Mouse (Mus musculus): ENCODE measurements around the gene Rpl3l. TPM values are rescaled to one million over a fixed set of nuclear protein-coding genes. Genes with fewer than 3 reads are reported as not detected.
A peak's percentile ranks its signal among the peaks of the same experiment; 100 is the strongest.
"Not testable (repeated sequence)": the region's sequence is repeated elsewhere in the genome, so short reads cannot be mapped to it uniquely, and the experiment has no call there.

Gene Rpl3l
- total RNA-seq (2022), result under 1 TPM; 0.36 to 0.94 (median 0.43) TPM

DNA sequence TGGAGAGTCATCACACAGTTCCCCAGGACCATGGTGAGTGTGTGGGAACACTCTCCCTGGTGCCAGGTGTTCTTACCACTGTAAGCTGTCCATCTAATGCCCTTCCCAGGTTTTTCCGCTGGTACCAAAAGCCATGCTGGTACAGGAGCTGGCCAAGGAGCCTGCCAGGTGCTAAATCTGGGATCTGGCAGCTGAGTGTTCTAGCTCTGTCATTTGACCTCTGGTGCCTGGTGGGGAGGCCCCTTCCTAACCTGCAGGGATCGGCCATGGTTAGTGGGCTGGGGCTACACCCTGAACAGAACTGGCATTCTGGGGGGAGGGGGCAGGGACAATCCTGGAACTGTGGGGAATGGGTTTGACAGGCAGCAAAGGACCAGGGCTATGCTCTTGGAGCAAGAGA, at the start of gene Rpl3l:
Gene Rpl3l (plus strand): TSS at position 203 of the 400 bp plus-strand sequence.
- no peak for DNase-seq (ENCODE audit: low spot score in 2 of 2)

DNA sequence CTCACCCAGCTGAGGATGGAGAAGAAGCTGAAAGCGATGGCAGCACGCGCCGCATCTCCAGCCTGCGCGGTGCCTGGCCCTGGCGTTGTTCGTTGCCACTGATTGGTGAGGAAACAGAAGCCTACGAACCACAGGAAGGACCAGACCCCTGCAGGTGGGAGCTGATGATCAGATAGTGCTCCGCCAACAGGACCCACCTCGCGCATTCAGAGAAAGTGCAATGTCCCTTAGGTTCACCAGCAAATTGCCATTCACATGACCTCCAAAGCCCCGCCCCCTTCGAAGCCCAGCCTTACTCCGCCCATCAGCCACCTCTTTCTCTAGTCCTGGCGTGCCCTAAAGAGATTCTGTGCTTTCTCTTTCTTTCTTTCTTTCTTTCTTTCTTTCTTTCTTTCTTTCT, 41.1 kb upstream of the Rpl3l start:
- DNase-seq (ENCODE audit: low spot score in 2 of 2), result no peak

DNA sequence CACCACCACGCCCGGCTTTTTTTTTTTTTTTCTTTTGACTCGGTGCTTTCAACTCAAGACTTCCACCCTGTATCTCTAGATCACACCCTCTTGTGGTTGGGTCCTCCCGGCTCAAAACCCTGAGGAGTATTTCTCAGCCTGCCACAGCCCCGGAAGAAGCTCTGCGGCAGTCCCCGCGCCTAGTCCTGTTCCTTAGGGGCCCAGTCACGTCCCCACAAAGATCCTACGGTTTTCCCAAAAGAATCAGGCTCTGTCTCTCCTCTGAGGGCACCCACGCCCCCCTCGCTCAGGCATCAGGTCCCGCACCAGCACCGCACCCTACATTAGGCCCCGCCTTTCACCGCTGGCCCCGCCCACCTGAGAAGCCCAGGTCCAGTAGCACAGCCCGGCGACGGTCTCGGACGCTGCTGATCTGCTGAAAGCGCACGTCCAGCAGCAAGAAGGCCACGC, 40.4 kb upstream of the Rpl3l start:
- DNase-seq (ENCODE audit: low spot score in 2 of 2), result no peak

DNA sequence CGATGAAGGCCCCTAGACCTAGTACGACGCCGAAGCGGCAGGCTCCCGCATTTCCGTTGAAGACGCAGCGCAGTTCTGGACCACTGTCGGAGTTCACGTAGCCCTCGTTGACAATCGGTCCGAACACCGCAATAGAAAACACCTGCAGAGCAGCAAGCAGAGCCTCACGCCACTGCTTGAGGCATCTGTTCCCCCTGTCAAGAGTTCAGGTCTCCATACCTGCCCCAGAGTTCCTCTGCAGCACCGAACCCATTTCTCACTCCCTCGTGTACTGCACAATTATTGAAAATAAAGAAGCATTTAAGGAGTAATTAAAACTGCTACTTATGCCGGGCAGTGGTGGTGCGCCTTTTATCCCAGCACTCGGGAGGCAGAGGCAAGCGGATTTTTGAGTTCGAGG, 40.0 kb upstream of the Rpl3l start:
- no peak for DNase-seq (ENCODE audit: low spot score in 2 of 2)

DNA sequence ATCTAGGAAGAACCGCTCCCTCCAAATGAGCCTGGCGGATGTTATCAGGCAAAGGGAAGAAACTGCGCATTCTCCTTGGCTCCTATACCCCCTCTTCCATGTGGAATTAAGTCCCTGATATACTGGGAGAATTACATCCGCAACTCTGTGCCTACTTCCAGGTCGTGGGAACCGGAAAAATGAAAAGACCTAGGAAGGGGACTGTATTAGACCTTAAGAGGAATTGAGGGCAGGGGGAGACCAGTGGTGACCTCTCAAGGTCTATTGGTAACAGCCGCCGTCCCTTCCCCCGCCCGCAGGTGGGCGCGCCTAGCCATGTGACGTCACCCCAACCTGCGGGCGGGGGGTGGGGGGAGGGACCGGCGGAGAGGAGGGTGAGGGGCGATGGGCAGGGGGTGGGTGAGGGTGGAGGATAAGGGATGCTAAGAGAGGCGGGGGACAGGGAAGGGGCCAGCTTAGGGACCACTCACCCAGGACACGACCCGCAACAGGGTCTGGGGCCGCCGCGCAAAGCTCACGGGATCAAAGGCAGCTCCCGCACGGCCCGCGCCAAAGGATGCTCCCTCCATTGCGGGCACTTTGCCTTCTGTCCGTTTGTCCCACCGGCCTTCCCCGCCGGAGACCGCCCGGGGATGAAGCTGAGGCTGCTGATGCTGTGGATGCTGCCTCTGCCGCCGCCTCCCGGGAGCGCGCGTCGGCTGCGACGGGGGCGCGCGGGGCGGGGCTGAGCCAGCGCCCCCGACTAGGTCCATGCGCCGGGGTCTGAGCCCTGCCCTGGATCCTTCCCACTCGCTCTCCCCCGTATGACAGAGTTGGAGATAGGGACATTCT, 38.2 kb upstream of the Rpl3l start, which contains the start of gene Syngr3:
Gene Syngr3 (minus strand): TSS at position 705 of the 831 bp plus-strand sequence.
- DNase-seq (ENCODE audit: low spot score in 2 of 2), result peak; percentile 25 to 53

DNA sequence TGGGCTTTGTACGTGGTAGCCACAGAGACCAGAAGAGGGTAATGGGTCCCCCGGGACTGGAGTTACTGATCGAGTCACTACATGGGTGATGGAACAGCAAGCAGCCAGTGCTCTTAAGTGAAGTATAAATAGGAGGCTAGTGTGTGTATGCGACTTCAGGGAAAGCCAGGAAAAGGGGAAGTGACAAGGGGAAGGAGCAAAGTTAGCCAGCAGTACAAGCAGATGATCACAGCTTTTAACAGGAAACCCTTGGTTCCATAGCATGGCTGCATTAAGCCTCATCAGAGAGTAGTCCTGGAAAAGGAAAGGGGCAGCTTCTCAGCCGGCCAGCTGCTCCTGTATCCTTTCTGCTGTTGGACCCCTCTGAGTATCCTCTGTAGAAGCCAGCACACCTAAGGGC, 35.2 kb upstream of the Rpl3l start:
- DNase-seq (ENCODE audit: low spot score in 2 of 2), result no peak

DNA sequence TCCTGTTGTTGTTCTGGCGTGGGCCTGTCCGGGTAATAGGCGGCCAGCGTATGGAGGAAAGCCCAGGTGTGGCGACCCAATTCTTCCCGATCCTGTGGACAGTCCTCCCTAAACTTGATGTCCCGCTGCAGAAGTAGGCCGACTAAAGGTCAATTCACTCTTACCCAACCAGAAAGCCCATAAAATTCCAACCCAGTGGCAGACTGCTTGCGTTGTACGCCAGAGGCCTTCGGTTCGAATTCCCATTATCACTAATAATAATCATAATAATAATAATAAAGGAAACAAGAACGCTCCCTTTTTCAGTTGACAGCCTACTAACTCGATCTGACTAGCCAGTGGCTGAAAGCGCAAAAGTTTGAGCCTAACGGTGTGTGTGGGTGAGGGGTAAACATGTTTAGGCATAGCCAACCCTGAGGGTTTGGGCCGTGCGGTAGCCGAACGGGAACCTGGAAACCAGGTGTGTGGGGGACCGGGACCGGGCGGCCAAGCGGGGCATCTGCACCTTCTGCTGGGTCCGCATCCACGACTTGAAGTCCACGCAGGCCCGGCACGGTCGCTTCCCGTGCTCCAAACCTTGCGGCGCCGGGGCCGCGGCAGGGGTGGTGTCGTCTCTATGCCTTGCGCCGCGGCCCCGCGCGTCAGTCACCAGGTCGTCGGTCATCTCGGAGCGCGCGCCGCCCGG, 32.2 kb upstream of the Rpl3l start:
- no peak for DNase-seq (ENCODE audit: low spot score in 2 of 2)

DNA sequence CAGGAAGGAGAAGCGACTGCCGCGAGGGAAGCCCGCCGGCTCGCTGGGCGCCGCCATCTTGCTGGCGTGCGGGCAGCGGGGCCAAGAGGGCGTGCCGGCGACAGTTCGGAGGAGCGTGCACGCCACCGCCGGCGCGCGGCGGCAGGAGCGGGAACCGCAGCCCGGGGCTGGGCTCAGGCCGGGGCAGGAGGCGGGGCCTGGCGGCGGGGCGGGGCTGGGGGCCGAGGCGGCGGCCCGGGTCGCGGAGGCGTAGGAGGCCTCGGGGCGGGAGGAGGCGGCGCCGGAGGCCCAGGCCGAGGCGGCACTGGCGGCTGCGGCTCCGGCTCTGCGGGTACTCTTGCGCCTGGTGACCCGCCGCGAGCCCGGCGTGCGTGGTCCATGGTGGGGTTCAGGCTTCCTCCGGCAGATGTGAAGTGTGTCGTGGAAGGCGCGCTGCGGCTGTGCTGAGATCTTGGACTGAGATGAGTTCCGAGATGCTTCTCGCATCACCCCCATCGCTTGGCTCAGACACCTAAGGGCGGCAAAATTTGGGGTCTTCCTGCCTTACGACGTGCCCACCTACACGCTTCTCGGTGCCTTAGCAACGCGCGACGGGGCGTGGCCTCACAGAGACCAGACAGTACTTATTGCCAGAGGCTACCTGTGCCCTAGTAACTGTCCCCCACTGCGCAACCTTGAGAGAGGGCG, 31.5 kb upstream of the Rpl3l start, which contains the start of the genes Gfer and Noxo1:
Gene Gfer (minus strand): TSS at position 146 of the 687 bp plus-strand sequence.
Gene Noxo1 (plus strand): TSS at position 224 of the 687 bp plus-strand sequence.
- peak; percentile 67 to 76 for DNase-seq (ENCODE audit: low spot score in 2 of 2)

DNA sequence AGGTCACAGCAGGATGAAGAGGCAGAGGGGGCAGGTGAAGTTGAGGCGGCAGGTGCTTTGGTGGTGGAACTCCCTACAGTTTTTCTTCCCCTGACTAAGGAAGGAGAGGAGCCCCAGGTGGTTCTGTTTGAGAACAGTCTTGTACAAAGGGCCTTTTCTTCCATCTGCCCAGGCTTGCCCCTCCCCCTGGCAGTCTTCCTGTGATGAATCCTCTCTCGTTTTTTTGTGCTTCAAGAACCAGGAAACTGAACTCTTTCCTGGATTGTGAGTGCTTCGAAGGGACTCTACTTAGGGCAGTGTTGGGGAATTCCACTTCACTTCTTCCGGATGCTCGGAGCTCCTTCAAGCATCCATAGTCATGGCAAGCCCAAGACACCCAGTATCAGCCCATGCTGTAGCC, 29.6 kb upstream of the Rpl3l start:
- no peak for DNase-seq (ENCODE audit: low spot score in 2 of 2)

DNA sequence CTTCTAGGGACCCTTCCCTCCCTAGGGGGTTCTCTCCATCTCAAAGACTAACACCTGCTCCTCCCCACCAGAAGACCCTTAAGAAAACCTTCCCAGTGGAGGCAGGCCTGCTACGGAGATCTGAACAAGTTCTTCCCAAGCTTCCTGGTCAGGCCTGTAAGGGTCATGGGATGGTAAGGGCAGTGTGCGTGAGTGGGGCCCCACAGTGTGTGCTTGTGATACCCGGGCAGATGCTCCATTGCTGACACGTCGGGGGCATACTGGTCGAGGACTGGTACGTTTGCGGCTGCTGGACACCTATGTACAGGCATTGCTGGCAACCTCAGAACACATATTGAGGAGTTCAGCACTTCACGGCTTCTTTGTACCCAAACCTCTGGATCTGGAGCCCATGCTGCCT, 28.9 kb upstream of the Rpl3l start:
- no peak for DNase-seq (ENCODE audit: low spot score in 2 of 2)

DNA sequence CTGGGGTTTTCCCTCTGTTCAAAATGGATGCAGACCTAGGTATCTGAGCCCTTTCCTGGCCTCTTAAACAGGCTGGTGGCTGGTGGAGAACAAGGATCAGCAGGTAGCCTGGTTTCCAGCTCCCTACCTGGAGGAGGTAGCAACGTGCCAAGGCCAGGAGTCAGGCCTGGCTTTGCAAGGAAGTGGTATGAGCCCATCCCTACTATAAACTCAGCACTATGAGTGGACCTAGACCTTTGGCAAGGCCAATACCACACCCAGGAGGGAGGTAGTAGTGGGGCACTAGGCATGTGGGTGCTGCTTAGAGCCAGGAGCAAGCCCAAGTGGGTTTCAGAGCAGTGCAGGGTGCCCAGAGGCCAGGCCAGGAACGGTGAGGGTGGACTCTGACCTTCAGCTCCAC, 28.1 kb upstream of the Rpl3l start:
- DNase-seq (ENCODE audit: low spot score in 2 of 2), result no peak

DNA sequence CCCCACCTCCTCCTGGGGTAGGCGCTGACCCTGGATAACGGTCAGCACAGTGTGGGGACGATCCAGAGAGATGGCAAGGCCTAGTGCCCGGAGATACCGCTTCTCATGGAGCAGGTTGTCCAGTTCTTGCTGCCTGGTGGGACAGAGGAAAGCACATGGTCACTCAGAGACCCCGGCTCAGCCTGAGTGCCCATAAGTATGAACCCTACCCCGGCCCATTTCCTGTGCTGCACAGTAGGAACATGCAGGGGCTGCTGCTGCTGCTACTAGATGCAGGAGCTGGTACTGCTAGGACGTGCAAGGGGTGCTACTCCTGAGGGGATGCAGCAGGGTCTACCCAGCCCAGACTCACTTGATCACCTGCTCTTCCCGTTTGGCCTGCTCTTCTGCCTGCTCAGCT, 26.4 kb upstream of the Rpl3l start:
- no peak for DNase-seq (ENCODE audit: low spot score in 2 of 2)

DNA sequence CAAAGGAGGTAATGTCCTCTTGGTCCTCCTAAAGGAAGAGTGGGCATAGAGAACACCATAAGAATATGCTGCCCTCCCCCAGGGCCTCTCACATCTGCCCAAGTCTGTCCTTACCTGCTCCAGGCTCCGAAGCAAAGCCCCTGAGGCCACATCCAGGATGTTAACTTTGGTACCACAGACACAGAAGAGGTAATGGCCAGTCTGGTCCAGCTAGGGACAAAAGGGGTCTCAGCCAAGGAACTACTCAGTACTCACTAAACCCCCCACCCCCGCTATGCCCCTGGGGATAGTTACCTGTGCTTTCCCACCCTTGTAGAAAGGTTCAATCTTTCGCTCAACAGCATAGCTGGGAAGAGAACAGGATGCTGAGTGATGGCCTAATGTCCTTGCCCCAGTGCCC, 21.8 kb upstream of the Rpl3l start:
- DNase-seq (ENCODE audit: low spot score in 2 of 2), result peak in 1 of 2 experiments; percentile 5

DNA sequence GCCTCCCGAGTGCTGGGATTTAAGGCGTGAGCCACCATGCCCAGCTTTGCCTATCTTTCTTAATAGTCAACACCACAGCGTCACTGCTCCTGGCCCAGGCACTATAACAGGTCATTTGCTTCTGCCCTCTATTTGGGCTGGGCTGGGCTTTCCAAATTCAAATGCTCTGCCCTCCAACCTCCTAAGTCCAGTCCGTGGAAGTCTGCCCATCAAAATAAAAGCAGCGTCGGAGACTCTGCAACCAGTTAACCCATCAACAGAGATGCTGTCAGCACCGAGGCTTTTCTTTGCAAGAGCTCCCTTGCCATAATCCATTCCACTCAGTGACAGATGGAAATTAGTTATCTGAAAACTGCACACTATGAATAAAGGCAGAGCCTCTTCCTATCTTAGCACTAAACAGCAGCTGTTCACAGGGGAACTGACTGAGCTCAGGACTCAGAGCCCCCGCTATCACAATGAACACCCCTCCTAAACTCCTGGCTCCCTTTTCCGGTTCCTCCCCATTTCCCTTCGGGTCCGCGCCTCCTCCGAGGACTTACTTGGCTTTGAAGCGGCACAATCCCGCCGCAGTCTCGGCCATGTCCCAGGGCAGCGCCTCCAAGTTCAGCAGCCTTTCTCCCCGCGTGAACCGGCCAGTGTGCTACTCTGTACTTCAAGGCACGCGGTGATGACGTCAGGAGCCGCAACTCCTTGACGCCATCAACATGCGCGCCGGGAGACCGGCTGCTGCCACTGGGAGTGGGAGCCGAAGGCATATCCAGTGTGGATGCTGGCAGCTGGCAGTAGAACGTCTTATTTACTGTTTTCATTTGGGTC, 20.4 kb upstream of the Rpl3l start, which contains the start of gene Tbl3:
Gene Tbl3 (minus strand): TSS at position 679 of the 819 bp plus-strand sequence.
- DNase-seq (ENCODE audit: low spot score in 2 of 2), result peak; percentile 90 to 98

DNA sequence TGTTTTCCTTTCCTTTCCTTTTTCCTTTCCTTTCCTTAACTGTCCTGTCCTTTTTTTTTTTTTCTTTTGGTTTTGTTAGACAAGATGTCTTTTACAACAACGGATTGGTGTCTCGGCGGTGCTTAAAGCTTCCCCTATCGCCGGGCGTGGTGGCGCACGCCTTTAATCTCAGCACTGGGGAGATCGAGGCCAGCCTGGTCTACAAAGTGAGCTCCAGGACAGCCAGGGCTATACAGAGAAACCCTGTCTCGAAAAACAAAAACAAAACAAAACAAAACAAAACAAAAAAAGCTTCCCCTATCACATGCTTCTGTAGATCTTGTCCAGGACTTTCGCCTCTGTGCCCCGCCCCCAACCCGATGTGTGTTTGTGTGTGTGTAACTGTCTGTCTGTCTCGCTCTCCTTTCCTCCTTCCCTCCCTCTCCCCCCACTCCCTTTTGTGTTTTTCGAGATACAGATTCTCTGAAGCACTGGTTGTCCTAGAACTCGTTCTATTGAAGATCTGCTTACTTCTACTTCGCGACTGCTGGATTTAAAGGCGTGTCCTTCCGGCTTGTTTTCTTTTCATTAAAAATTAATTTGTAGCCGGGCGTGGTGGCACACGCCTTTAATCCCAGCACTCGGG, 19.7 kb upstream of the Rpl3l start:
- peak in 1 of 2 experiments; percentile 6 for DNase-seq (ENCODE audit: low spot score in 2 of 2)

DNA sequence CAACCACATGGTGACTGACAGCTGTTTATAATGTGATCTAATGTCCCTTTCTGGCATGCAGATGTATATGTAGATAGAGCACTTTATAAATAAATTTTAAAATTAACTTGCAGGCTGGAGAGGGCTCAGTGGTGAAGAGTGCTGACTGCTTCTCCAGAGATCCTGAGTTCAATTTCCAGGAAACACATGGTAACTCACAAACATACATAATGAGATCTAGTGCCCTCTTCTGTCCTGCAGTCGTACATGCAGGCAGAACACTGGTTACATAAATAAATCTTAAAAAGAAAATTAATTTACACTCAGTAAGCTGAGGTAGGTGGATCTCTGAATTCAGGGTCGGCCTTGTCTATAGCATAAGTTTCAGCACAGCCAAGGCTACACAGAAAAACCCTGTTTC, 19.0 kb upstream of the Rpl3l start:
- no peak for DNase-seq (ENCODE audit: low spot score in 2 of 2)

DNA sequence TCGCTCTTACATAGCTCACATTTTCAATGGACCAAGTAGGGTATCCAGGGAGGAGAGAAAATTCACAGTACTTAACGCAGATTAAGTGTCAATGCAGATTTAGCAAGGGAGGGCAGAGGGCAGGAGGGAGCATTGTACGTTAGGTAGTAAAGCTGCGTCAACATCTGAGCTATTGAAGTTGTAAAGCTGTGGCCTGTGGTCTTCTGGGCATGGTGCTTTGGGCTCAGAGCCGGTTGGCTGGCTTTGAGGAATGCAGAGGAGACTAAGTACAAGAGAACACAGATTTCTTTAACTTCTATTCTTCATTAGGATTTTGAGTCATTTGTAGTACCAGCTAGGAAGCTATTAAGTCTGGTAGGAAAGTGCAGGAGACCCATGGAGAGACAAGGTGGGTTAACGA, 12.1 kb upstream of the Rpl3l start:
- no peak for DNase-seq (ENCODE audit: low spot score in 2 of 2)

DNA sequence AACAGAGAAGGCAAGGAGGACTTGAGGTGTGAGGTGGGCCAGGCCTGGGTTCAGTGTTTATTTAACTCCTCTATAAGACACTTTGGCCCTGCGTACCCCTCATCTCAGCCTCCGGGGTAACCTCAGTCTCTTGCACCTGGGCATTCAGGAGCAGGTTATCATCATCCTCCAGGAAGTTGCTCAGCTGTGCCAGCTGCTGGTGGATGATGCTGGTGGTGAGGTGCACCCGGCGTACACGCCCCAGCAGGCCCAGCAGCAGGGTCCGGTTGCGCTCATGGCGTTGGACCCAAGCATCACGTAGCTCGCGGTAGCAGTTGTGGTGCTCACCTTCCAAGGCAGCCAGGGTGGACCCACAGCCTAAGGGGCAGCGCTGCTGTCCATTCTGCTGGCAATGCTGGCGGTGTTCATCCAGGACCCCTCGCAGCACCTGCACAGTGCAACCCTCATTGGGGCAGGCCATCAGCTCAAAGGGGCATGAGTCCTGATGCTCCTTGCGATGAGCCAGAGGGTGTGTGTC, 11.4 kb upstream of the Rpl3l start:
- DNase-seq (ENCODE audit: low spot score in 2 of 2), result no peak

DNA sequence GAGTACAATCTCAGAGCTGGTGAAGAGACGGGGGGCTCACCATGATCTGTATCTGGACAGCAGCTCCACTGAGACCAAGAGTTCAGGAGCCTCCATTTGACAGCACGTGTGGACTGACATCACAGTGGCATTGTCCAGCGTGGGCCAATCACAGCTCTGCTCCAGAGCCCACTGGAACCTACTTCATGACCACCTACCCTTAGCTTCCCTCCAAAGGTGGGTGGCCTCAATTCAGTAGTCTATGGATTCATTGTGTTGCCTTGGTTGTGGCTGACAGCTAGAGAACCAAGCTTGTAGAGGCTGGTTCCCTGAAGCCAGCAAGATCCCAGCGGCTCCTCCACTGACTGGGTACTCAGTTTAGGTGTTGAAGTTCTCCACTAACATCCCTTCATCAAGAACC, 9.7 kb upstream of the Rpl3l start, which contains the start of the genes Rnf151 and Rps2:
Gene Rnf151 (minus strand): TSS at position 121 of the 400 bp plus-strand sequence.
Gene Rps2 (plus strand): TSS at position 174 of the 400 bp plus-strand sequence.
- DNase-seq (ENCODE audit: low spot score in 2 of 2), result no peak

DNA sequence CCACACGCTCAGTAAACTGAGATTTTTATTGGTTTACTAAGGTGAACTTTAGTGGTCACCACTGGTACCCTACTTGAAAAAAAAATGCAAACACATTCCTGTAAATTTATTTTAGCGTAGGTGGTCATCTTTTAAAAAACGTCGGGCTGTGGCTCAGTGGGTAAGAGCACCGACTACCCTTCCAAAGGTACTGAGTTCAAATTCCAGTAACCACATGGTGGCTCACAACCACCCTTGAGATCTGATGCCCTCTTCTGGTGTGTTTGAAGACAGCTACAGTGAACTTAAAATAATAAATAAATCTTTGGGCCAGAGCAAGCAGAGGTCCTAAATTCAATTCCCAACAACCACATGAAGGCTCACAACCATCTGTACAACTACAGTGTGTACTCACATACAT, 8.7 kb upstream of the Rpl3l start:
- not testable (repeated sequence) for DNase-seq (ENCODE audit: low spot score in 2 of 2)
